Mouse (Mus musculus) olfactory bulb, adult 2 months (tissue): ENCODE measurements around the gene Lrrc31.

ENCODE experiments used
- CTCF ChIP-seq: fragments of 200-500 bp; IDR thresholded peaks from 2 replicates; pipeline ENCODE4 v1.5.1; 2012; ENCODE audit warnings: low read depth, mild to moderate bottlenecking, low read length, moderate library complexity; ENCODE audit not compliant: insufficient read depth
- POLR2A ChIP-seq: fragments of 200-500 bp; IDR thresholded peaks from 2 replicates; pipeline ENCODE4 v1.6.1; 2012; ENCODE audit warnings: mild to moderate bottlenecking, low read depth, low read length, moderate library complexity; ENCODE audit not compliant: insufficient read depth

DNA sequence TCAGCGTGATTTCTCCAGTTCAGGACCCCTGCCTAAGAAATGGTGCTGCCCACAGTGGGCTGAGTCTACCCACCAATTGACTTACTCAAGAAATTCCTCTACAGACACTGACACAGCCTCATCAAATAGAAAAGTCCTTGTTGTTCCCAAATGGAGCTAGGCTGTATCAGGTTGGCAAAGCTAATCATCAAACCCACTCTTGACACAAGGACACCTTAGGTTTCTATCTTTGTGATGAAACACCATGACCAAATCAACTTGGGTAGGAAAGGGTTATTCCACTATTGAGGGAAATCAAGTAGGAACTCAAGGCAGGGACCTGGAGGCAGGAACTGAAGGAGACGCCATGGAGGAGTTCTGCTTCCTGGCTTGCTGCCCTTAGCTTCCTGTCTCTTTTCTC is 55.4 kb downstream of the Lrrc31 start, which contains the start of gene Lrriq4:
- no peak for TF ChIP-seq CTCF
- no peak for TF ChIP-seq POLR2A
